Mouse (Mus musculus): ENCODE measurements around the gene Spin2e.
"Not testable (repeated sequence)": the region's sequence is repeated elsewhere in the genome, so short reads cannot be mapped to it uniquely, and the experiment has no call there.

The Spin2e gene

DNA sequence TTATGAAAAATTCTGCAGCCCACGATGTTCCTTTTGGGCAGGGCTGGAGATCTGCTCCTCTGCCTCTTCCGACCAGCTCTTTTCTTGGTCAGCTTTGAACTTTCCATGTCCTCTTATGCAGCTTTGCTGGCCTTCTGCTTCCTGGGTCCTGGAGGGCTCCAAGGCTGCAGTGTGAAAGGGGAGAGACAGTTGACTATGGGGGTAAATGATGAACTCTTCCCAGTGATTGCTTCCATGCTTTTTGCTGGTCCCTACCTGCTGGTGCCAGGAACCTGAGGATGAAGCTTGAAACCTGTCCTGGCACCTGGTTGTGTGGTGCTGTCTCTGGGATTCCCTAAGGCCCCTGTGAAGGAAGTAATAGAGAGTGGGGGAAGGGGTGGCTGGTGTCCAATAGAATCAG, at the start of gene Spin2e:
Gene Spin2e, minus strand, starts transcription at position 101 of the 400 bp plus-strand sequence.
- DNase-seq: not testable (repeated sequence)

DNA sequence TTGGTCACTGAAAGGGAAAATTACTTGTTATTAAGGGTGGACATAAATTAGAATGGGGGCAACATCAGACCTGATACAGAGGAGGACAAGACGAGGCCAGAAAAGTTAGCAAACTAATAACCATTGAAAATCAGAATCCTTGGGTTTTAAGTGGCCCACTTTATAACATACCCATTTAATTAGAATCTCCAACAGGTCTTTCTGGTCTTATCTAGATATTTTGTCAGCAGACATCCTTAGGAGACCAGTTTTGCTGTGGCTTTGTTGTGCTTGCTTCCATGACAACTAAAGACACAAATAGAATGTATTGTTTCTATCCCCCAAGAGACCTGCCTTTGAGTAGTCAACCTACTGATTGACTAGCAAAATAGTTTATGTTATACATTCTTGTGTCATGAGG, 44.5 kb downstream of the Spin2e start, which contains the start of gene Gm21883:
Gene Gm21883, minus strand, starts transcription at position 101 of the 400 bp plus-strand sequence.
- DNase-seq: not testable (repeated sequence)

Measured in lung, postnatal 10 days (tissue).